Mouse (Mus musculus): Measurements from ENCODE around the gene Cpne4.

The Cpne4 gene

GRCm38 (mm10) chr9:104878558-104878957, 331.5 kb downstream of the Cpne4 start:
- no peak for DNase-seq

- DNase-seq = no peak
Observed at GRCm38 (mm10) chr9:104890517-104890916, 343.4 kb downstream of the Cpne4 start.

- no peak for DNase-seq
Observed at GRCm38 (mm10) chr9:104895360-104895759, 348.3 kb downstream of the Cpne4 start.

- DNase-seq = no peak
Observed at GRCm38 (mm10) chr9:104901118-104901517, 354.0 kb downstream of the Cpne4 start.

- no peak for DNase-seq
Observed at GRCm38 (mm10) chr9:104901827-104902226, 354.7 kb downstream of the Cpne4 start.

- no peak for DNase-seq
Observed at GRCm38 (mm10) chr9:104912686-104913085, 365.6 kb downstream of the Cpne4 start.

GRCm38 (mm10) chr9:104913327-104913726, 366.2 kb downstream of the Cpne4 start:
- no peak for DNase-seq

- no peak for DNase-seq
Observed at GRCm38 (mm10) chr9:104921197-104921596, 374.1 kb downstream of the Cpne4 start.

- DNase-seq = no peak
Observed at GRCm38 (mm10) chr9:104922051-104922450, 375.0 kb downstream of the Cpne4 start.

- no peak for DNase-seq
Observed at GRCm38 (mm10) chr9:104928806-104929205, 381.7 kb downstream of the Cpne4 start.

GRCm38 (mm10) chr9:104940389-104940788, 393.3 kb downstream of the Cpne4 start:
- DNase-seq = no peak

- no peak for DNase-seq
Observed at GRCm38 (mm10) chr9:104950551-104950950, 403.5 kb downstream of the Cpne4 start.

- DNase-seq = peak; percentile 7
Observed at GRCm38 (mm10) chr9:104952176-104952575, 405.1 kb downstream of the Cpne4 start.

GRCm38 (mm10) chr9:104972828-104973227, 425.7 kb downstream of the Cpne4 start:
- no peak for DNase-seq

GRCm38 (mm10) chr9:104981934-104982548, 435.0 kb downstream of the Cpne4 start:
- DNase-seq = no peak

GRCm38 (mm10) chr9:104998225-104998624, 451.1 kb downstream of the Cpne4 start:
- DNase-seq = no peak

- DNase-seq = peak; percentile 30
Observed at GRCm38 (mm10) chr9:105010721-105011120, 463.6 kb downstream of the Cpne4 start.

GRCm38 (mm10) chr9:105018186-105018585, 471.1 kb downstream of the Cpne4 start:
- DNase-seq = peak; percentile 65

GRCm38 (mm10) chr9:105028311-105028710, 481.2 kb downstream of the Cpne4 start:
- no peak for DNase-seq

- no peak for DNase-seq
Observed at GRCm38 (mm10) chr9:105032572-105032971, 485.5 kb downstream of the Cpne4 start.

GRCm38 (mm10) chr9:105033641-105034040, 486.6 kb downstream of the Cpne4 start:
- DNase-seq = no peak

GRCm38 (mm10) chr9:105037847-105038246, 490.8 kb downstream of the Cpne4 start:
- no peak for DNase-seq

GRCm38 (mm10) chr9:105046014-105046413, 498.9 kb downstream of the Cpne4 start:
- DNase-seq = no peak

- no peak for DNase-seq
Observed at GRCm38 (mm10) chr9:105048351-105048750, 501.3 kb downstream of the Cpne4 start.

- no peak for DNase-seq
Observed at GRCm38 (mm10) chr9:105049636-105050035, 502.6 kb downstream of the Cpne4 start.

Measured in kidney, adult 11 months (tissue).